Mouse (Mus musculus) MEL (cell line): ENCODE measurements around the gene Ctu1. TPM values are rescaled to one million over a fixed set of nuclear protein-coding genes. Genes with fewer than 3 reads are reported as not detected.

ENCODE experiments used
- DNase-seq: peaks from one replicate; pipeline ENCODE4 v3.0.0; 2011; ENCODE audit warnings: low read depth, low spot score
- H3K27ac ChIP-seq: 2 replicates; pipeline ENCODE4 v1.5.1; 2012; ENCODE audit warnings: low read depth, mild to moderate bottlenecking, control low read depth, low read length, moderate library complexity; ENCODE audit not compliant: control insufficient read depth
- H3K27me3 ChIP-seq, 2 experiments: fragments of 150-350 bp in 1 of 2; sonication (generic) in 1 of 2; 2 replicates each; pipeline ENCODE4 v1.6.1; 2012; ENCODE audit warnings: low read length in 2 of 2, mild to moderate bottlenecking in 2 of 2, improper control_type of control experiment in 1 of 2, moderate library complexity in 1 of 2; ENCODE audit not compliant: insufficient read depth in 2 of 2, control insufficient read depth in 1 of 2
- H3K36me3 ChIP-seq, 2 experiments: 2 replicates each; pipeline ENCODE4 v1.6.1; 2012 to 2014; ENCODE audit warnings: low read length in 2 of 2, improper control_type of control experiment in 1 of 2, inconsistent platforms in 1 of 2, mild to moderate bottlenecking in 1 of 2; ENCODE audit not compliant: insufficient read depth in 2 of 2, control insufficient read depth in 1 of 2
- H3K4me1 ChIP-seq, 2 experiments: fragments of 150-350 bp in 1 of 2; sonication (generic) in 1 of 2; 2 replicates each; pipeline ENCODE4 v1.6.1; 2012; ENCODE audit warnings: low read length in 2 of 2, improper control_type of control experiment in 1 of 2, mild to moderate bottlenecking in 1 of 2; ENCODE audit not compliant: insufficient read depth in 2 of 2, control insufficient read depth in 1 of 2
- H3K4me3 ChIP-seq, 2 experiments: fragments of 150-350 bp in 1 of 2; sonication (generic) in 1 of 2; 2 replicates each; pipeline ENCODE4 v1.5.1; 2012; ENCODE audit warnings: low read depth in 2 of 2, low read length in 2 of 2, mild to moderate bottlenecking in 2 of 2, moderate library complexity in 2 of 2, control low read depth in 1 of 2, improper control_type of control experiment in 1 of 2; ENCODE audit not compliant: control insufficient read depth in 1 of 2, insufficient read depth in 1 of 2
- H3K79me2 ChIP-seq: 2 replicates; pipeline ENCODE4 v1.6.1; 2012; ENCODE audit warnings: mild to moderate bottlenecking, low read length, moderate library complexity; ENCODE audit not compliant: control insufficient read depth, poor library complexity, insufficient read depth
- H3K9ac ChIP-seq: 2 replicates; pipeline ENCODE4 v1.6.1; 2012; ENCODE audit warnings: low read depth, mild to moderate bottlenecking, control low read depth, low read length, moderate library complexity; ENCODE audit not compliant: control insufficient read depth, poor library complexity, severe bottlenecking
- H3K9me3 ChIP-seq: fragments of 150-350 bp; sonication (generic); replicated peaks from 2 replicates; pipeline ENCODE4 v1.6.1; 2012; ENCODE audit warnings: mild to moderate bottlenecking, low read length, improper control_type of control experiment, moderate library complexity; ENCODE audit not compliant: insufficient read depth
- BHLHE40 ChIP-seq: IDR thresholded peaks from 2 replicates; pipeline ENCODE4 v1.6.1; 2012; ENCODE audit warnings: low read depth, mild to moderate bottlenecking, inconsistent platforms, low read length, improper control_type of control experiment, borderline replicate concordance
- CHD2 ChIP-seq: IDR thresholded peaks from 2 replicates; pipeline ENCODE4 v1.6.1; 2011; ENCODE audit warnings: low read length, improper control_type of control experiment
- E2F4 ChIP-seq: IDR thresholded peaks from 2 replicates; pipeline ENCODE4 v1.6.1; 2011; ENCODE audit warnings: low read depth, low read length, improper control_type of control experiment, borderline replicate concordance
- ELF1 ChIP-seq: IDR thresholded peaks from 2 replicates; pipeline ENCODE4 v1.6.1; 2014; ENCODE audit warnings: low read depth, mild to moderate bottlenecking, inconsistent platforms, low read length, improper control_type of control experiment, moderate library complexity
- ETS1 ChIP-seq: IDR thresholded peaks from 2 replicates; pipeline ENCODE4 v1.6.1; 2012; ENCODE audit warnings: low read depth, mild to moderate bottlenecking, inconsistent platforms, low read length, improper control_type of control experiment, moderate library complexity
- GABPA ChIP-seq: IDR thresholded peaks from 2 replicates; pipeline ENCODE4 v1.6.1; 2012; ENCODE audit warnings: low read depth, mild to moderate bottlenecking, inconsistent platforms, low read length, improper control_type of control experiment, moderate library complexity
- KAT2A ChIP-seq: conservative IDR thresholded peaks from 2 replicates; pipeline ENCODE4 v1.6.1; 2012; ENCODE audit warnings: low read depth, low read length, improper control_type of control experiment, inconsistent platforms
- MXI1 ChIP-seq: IDR thresholded peaks from 2 replicates; pipeline ENCODE4 v1.6.1; 2011; ENCODE audit warnings: mild to moderate bottlenecking, low read depth, low read length, improper control_type of control experiment
- NELFE ChIP-seq: IDR thresholded peaks from 2 replicates; pipeline ENCODE4 v1.6.1; 2011; ENCODE audit warnings: low read depth, low read length, improper control_type of control experiment
- NRF1 ChIP-seq: IDR thresholded peaks from 2 replicates; pipeline ENCODE4 v1.6.1; 2014; ENCODE audit warnings: low read depth, mild to moderate bottlenecking, inconsistent platforms, low read length, improper control_type of control experiment, moderate library complexity; ENCODE audit not compliant: poor library complexity, insufficient read depth, severe bottlenecking
- POLR2AphosphoS2 ChIP-seq: IDR thresholded peaks from 2 replicates; pipeline ENCODE4 v1.6.1; 2011; ENCODE audit warnings: low read length, improper control_type of control experiment
- RAD21 ChIP-seq: IDR thresholded peaks from 2 replicates; pipeline ENCODE4 v1.6.1; 2011; ENCODE audit warnings: mild to moderate bottlenecking, low read depth, low read length, improper control_type of control experiment
- RCOR1 ChIP-seq: IDR thresholded peaks from 2 replicates; pipeline ENCODE4 v1.6.1; 2012; ENCODE audit warnings: low read depth, mild to moderate bottlenecking, inconsistent platforms, low read length, improper control_type of control experiment
- SIN3A ChIP-seq: IDR thresholded peaks from 2 replicates; pipeline ENCODE4 v1.6.1; 2012; ENCODE audit warnings: low read length, improper control_type of control experiment, inconsistent platforms
- USF1 ChIP-seq: IDR thresholded peaks from 2 replicates; pipeline ENCODE4 v1.6.1; 2014; ENCODE audit warnings: low read depth, mild to moderate bottlenecking, inconsistent platforms, low read length, improper control_type of control experiment, moderate library complexity
- ZKSCAN1 ChIP-seq: IDR thresholded peaks from 2 replicates; pipeline ENCODE4 v1.6.1; 2012; ENCODE audit warnings: low read depth, mild to moderate bottlenecking, inconsistent platforms, low read length, improper control_type of control experiment, moderate library complexity
- ZMIZ1 ChIP-seq: IDR thresholded peaks from 2 replicates; pipeline ENCODE4 v1.6.1; 2012; ENCODE audit warnings: low read depth, mild to moderate bottlenecking, inconsistent platforms, low read length, improper control_type of control experiment, moderate library complexity
- polyA plus RNA-seq, 2 experiments: library from polyadenylated mRNA; stranded (reverse) in 1 of 2; unstranded in 1 of 2; fragments of >175 nt in 1 of 2; fragments of >200 nt in 1 of 2; gene quantifications; 2 replicates each; pipeline versions ENCODE4 v1.2.1 to v1.2.4; 2012; ENCODE audit warnings: low replicate concordance in 2 of 2, low read depth in 1 of 2; ENCODE audit not compliant: insufficient read length in 2 of 2, insufficient read depth in 1 of 2, missing spikeins in 1 of 2
- total RNA-seq: library from RNA; depleted of rRNA; stranded (reverse); fragments of 300-350 nt; gene quantifications from 2 replicates; pipeline ENCODE4 v1.2.3, GENCODE M21; 2012

The Ctu1 gene
- total and polyA plus RNA-seq, 3 experiments, result 15.6 to 17.2 TPM; not detected in 1

GRCm38 (mm10) chr7:43652683-43653082, 19.1 kb upstream of the Ctu1 start:
- no peak overlapping the region for H3K9ac ChIP-seq
- H3K36me3 ChIP-seq, result no peaks in the 10 kb centered on the region
- no peaks in the 10 kb centered on the region for H3K4me1 ChIP-seq
- TF ChIP-seq ELF1 (no peak), NELFE (no peak), SIN3A (no peak)
- no peak overlapping the region for H3K27ac ChIP-seq
- DNase-seq, result no peak
- H3K4me3 ChIP-seq, result no peak overlapping the region
- H3K27me3 ChIP-seq, result no peaks in the 10 kb centered on the region
- no peaks in the 10 kb centered on the region for H3K79me2 ChIP-seq
- H3K9me3 ChIP-seq, result no peaks in the 10 kb centered on the region

- Histone ChIP-seq H3K9ac (no peak overlapping the region), H3K79me2 (no peaks in the 10 kb centered on the region), H3K27me3 (no peaks in the 10 kb centered on the region), H3K27ac (no peak overlapping the region), H3K36me3 (no peaks in the 10 kb centered on the region), H3K4me1 (no peaks in the 10 kb centered on the region), H3K4me3 (no peak overlapping the region), H3K9me3 (no peaks in the 10 kb centered on the region)
- TF ChIP-seq ETS1, result no peak
- no peak for TF ChIP-seq NELFE
- TF ChIP-seq BHLHE40, result no peak
- no peak for TF ChIP-seq SIN3A
- no peak for TF ChIP-seq CHD2
- TF ChIP-seq MXI1, result no peak
- no peak for TF ChIP-seq ZMIZ1
- TF ChIP-seq POLR2AphosphoS2, result no peak
- no peak for TF ChIP-seq E2F4
- no peak for TF ChIP-seq USF1
- no peak for DNase-seq
These were observed 17.3 kb upstream of the Ctu1 start for GRCm38 (mm10) chr7:43654519-43654918.

GRCm38 (mm10) chr7:43656232-43656631, 15.6 kb upstream of the Ctu1 start:
- DNase-seq, result no peak
- no peak overlapping the region for H3K4me3 ChIP-seq
- no peaks in the 10 kb centered on the region for H3K36me3 ChIP-seq
- TF ChIP-seq E2F4 (no peak), ZKSCAN1 (no peak), GABPA (no peak), NELFE (no peak), KAT2A (no peak), RCOR1 (no peak), RAD21 (no peak), ZMIZ1 (no peak), NRF1 (no peak)
- H3K9ac ChIP-seq, result no peak overlapping the region
- no peaks in the 10 kb centered on the region for H3K27me3 ChIP-seq
- H3K79me2 ChIP-seq, result no peaks in the 10 kb centered on the region
- no peaks in the 10 kb centered on the region for H3K4me1 ChIP-seq
- no peak overlapping the region for H3K27ac ChIP-seq
- no peaks in the 10 kb centered on the region for H3K9me3 ChIP-seq
